Mouse (Mus musculus): ENCODE results near the gene Efcab3. TPM values are rescaled to one million over a fixed set of nuclear protein-coding genes. Genes with fewer than 3 reads are reported as not detected.

Gene Efcab3
- polyA plus RNA-seq, 1 experiment = 0.34 TPM

DNA sequence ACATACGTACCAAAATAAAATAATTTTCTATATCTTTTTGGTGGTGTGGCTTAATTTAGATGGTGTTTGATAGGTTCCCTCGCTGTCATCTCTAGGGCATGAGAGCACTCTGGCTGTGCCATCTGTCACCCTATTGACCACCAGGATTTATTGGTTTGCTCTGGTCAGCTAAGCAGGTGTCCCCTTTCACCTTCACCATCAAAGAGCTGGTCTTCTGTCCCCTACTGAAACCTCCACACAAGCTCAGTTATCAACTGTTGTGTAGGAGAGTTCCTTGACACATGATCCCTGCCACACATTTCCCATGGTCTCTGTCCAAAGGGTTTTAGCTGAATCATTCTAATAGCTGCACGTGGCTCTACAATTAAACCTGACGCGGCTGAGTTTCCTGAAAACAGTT, 77.7 kb downstream of the Efcab3 start:
- no peaks in the 10 kb centered on the region for H3K4me1 ChIP-seq (ENCODE audit: control insufficient read depth, insufficient read depth, low read length)
- no peaks in the 10 kb centered on the region for H3K27me3 ChIP-seq (ENCODE audit: control insufficient read depth, insufficient read depth, low read length)
- no peak for DNase-seq
- WGBS = 92% methylated on average over 5 of the region's 5 CpGs
- no peak overlapping the region for H3K4me3 ChIP-seq (replicated peaks; ENCODE audit: insufficient read depth, low read depth, low read length)
- no peak overlapping the region for H3K27ac ChIP-seq (ENCODE audit: insufficient read depth, low read length)
- TF ChIP-seq CTCF (IDR thresholded peaks at IDR 0.05; ENCODE audit: borderline replicate concordance, insufficient read depth, low read depth, low read length) = no peak
- TF ChIP-seq POLR2A (IDR thresholded peaks at IDR 0.05; ENCODE audit: borderline replicate concordance, insufficient read depth, low read length) = no peak

- Histone ChIP-seq H3K4me3 (replicated peaks; ENCODE audit: insufficient read depth, low read depth, low read length) (no peak overlapping the region), H3K27me3 (ENCODE audit: control insufficient read depth, insufficient read depth, low read length) (no peaks in the 10 kb centered on the region), H3K4me1 (ENCODE audit: control insufficient read depth, insufficient read depth, low read length) (no peaks in the 10 kb centered on the region), H3K27ac (ENCODE audit: insufficient read depth, low read length) (no peak overlapping the region)
- TF ChIP-seq CTCF (IDR thresholded peaks at IDR 0.05; ENCODE audit: borderline replicate concordance, insufficient read depth, low read depth, low read length) (no peak), POLR2A (IDR thresholded peaks at IDR 0.05; ENCODE audit: borderline replicate concordance, insufficient read depth, low read length) (no peak)
- DNase-seq = no peak
Measured at GRCm38 (mm10) chr11:105143564-105143963, 80.2 kb downstream of the Efcab3 start.

DNA sequence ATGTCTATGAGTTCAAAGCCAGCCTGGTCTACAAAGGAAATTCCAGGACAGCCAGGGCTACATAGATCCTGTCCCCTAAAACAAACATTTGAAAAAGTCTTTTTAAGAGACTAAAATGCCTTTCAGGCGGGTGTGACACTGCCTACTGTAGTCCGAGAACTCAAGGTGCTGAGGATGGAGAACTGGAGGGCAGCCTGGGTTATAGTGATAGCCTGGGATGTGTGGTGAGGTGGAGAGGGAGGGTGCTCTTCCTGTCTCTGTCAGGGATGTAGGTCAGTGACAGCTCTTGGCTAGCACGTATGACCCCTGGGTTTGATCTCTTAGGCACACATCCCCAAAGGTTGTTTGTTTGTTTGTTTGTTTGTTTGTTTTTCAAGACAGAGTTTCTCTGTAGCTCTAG, 80.7 kb downstream of the Efcab3 start:
- no peaks in the 10 kb centered on the region for H3K27me3 ChIP-seq (ENCODE audit: control insufficient read depth, insufficient read depth, low read length)
- TF ChIP-seq POLR2A (IDR thresholded peaks at IDR 0.05; ENCODE audit: borderline replicate concordance, insufficient read depth, low read length) = no peak
- no peak for TF ChIP-seq CTCF (IDR thresholded peaks at IDR 0.05; ENCODE audit: borderline replicate concordance, insufficient read depth, low read depth, low read length)
- no peaks in the 10 kb centered on the region for H3K4me1 ChIP-seq (ENCODE audit: control insufficient read depth, insufficient read depth, low read length)
- 88% methylated on average over 3 of the region's 3 CpGs for WGBS
- H3K4me3 ChIP-seq (replicated peaks; ENCODE audit: insufficient read depth, low read depth, low read length) = no peak overlapping the region
- no peak overlapping the region for H3K27ac ChIP-seq (ENCODE audit: insufficient read depth, low read length)
- DNase-seq = no peak

DNA sequence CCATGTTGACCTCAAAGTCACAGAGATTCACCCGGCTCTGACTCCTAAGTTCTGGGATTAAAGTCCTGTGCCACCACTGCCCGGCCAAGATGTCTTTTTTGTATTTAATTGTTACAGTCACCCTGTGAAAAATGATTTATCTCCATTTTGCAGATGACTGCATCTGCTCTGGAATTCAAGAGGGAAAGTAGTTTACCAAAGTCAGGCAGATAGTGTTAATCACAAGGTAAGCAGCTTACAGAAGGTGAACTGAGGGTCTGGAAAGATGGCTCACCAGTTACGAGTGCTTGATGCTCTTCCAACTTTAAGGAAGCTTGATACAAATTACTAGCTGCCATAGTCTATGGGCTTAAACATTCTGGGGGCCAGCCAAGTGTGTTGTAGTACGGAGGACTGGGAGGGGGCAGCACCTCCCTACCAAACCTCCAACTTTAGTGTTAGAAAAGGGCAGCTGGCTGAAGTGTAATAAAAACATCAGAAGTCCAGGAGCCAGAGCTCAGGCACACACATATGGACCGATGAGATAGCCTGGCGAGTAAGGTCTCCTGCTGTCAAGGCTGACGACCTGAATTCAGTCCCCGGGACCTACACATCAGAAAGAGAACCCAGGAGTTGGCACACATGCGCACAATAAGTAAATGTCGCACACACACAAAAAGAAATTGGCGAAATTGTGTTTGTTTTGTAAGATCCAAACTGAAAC, 81.3 kb downstream of the Efcab3 start:
- no peak for TF ChIP-seq CTCF (IDR thresholded peaks at IDR 0.05; ENCODE audit: borderline replicate concordance, insufficient read depth, low read depth, low read length)
- TF ChIP-seq POLR2A (IDR thresholded peaks at IDR 0.05; ENCODE audit: borderline replicate concordance, insufficient read depth, low read length) = no peak
- H3K27me3 ChIP-seq (ENCODE audit: control insufficient read depth, insufficient read depth, low read length) = no peaks in the 10 kb centered on the region
- 71% methylated on average over 11 of the region's 11 CpGs for WGBS
- DNase-seq = no peak
- H3K27ac ChIP-seq (ENCODE audit: insufficient read depth, low read length) = no peak overlapping the region
- no peak overlapping the region for H3K4me3 ChIP-seq (replicated peaks; ENCODE audit: insufficient read depth, low read depth, low read length)
- no peaks in the 10 kb centered on the region for H3K4me1 ChIP-seq (ENCODE audit: control insufficient read depth, insufficient read depth, low read length)

DNA sequence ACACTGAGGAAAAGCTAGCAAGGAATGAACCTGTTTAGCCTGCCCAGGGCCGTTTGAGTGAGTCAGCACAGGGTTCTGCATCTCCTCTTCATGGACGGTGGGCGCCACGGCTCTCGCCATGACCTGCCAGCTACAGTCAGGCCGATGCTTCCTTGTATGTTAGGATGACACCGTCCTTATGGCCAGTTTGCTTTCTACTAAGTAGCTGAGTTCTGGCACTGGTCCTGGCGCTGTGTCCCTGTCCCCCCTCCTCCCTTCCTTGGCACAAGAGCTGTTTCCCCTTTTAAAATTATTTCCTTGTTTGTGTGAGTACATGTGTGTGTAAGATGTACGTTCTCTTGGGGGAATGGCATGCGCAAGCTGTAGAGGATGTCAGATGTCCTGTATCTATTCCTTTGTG, 81.8 kb downstream of the Efcab3 start:
- 66% methylated on average over 10 of the region's 10 CpGs for WGBS
- TF ChIP-seq POLR2A (IDR thresholded peaks at IDR 0.05; ENCODE audit: borderline replicate concordance, insufficient read depth, low read length) = no peak

DNA sequence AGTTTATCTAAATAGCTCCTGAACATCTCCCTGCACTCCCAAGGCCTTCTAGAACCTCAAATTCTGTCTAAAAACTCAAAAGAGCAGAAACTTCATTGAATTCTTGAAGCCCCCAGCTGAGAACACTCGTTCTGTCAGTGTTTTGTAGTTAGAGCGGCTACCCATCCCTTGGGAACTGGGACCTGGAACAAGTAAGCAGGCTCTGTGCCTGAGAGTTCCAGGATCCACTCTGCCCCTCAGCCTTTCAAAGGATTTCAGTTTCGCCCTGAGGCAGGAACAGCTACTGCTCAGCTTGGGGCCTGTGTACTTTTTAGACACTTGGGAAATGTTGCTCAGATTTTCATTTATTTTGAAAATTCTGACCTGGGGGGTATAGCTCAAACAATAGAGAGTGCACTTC, 83.2 kb downstream of the Efcab3 start, which contains the start of gene Gm10842:
TSS of gene Gm10842 (plus strand) at position 301 of the 400 bp plus-strand sequence.
- DNase-seq = no peak
- no peaks in the 10 kb centered on the region for H3K27me3 ChIP-seq (ENCODE audit: control insufficient read depth, insufficient read depth, low read length)
- 43% methylated on average over 3 of the region's 3 CpGs for WGBS

More for the DNA sequence above, 81.8 kb downstream of the Efcab3 start:
- H3K27ac ChIP-seq (ENCODE audit: insufficient read depth, low read length) = no peak overlapping the region
- H3K4me1 ChIP-seq (ENCODE audit: control insufficient read depth, insufficient read depth, low read length) = no peaks in the 10 kb centered on the region
- H3K27me3 ChIP-seq (ENCODE audit: control insufficient read depth, insufficient read depth, low read length) = no peaks in the 10 kb centered on the region
- no peak for DNase-seq
- H3K4me3 ChIP-seq (replicated peaks; ENCODE audit: insufficient read depth, low read depth, low read length) = no peak overlapping the region

DNA sequence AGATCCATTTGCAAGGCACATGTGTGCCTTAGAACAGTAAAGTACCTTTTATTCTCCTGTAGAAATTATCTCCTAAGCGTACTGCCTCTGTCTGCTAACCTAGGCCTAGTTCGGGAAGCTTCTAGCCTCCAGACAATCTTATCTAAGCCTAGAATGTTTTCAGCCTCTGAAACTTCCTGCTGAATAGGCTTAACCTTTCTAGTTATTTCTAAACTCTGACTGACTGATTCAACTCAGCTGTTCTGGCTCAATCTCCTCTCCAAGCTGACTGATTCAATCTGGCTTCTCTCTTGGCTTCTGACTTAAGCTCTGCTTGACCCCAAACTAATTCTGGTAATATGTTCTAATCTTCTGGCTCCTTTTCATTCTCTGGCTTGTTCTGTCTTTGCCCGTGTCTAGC, 86.0 kb downstream of the Efcab3 start:
- Histone ChIP-seq H3K27me3 (ENCODE audit: control insufficient read depth, insufficient read depth, low read length) (no peaks in the 10 kb centered on the region), H3K4me3 (replicated peaks; ENCODE audit: insufficient read depth, low read depth, low read length) (no peak overlapping the region), H3K4me1 (ENCODE audit: control insufficient read depth, insufficient read depth, low read length) (no peaks in the 10 kb centered on the region), H3K27ac (ENCODE audit: insufficient read depth, low read length) (no peak overlapping the region)
- WGBS = 80% methylated on average over 3 of the region's 3 CpGs
- no peak for TF ChIP-seq POLR2A (IDR thresholded peaks at IDR 0.05; ENCODE audit: borderline replicate concordance, insufficient read depth, low read length)
- no peak for TF ChIP-seq CTCF (IDR thresholded peaks at IDR 0.05; ENCODE audit: borderline replicate concordance, insufficient read depth, low read depth, low read length)
- no peak for DNase-seq

More for the DNA sequence above, 83.2 kb downstream of the Efcab3 start, which contains the start of gene Gm10842:
- TF ChIP-seq CTCF (IDR thresholded peaks at IDR 0.05; ENCODE audit: borderline replicate concordance, insufficient read depth, low read depth, low read length) = no peak
- TF ChIP-seq POLR2A (IDR thresholded peaks at IDR 0.05; ENCODE audit: borderline replicate concordance, insufficient read depth, low read length) = no peak
- H3K27ac ChIP-seq (ENCODE audit: insufficient read depth, low read length) = no peak within 1 kb of the TSS
- no peaks in the 10 kb centered on the region for H3K4me1 ChIP-seq (ENCODE audit: control insufficient read depth, insufficient read depth, low read length)
- H3K4me3 ChIP-seq (replicated peaks; ENCODE audit: insufficient read depth, low read depth, low read length) = no peak within 1 kb of the TSS

DNA sequence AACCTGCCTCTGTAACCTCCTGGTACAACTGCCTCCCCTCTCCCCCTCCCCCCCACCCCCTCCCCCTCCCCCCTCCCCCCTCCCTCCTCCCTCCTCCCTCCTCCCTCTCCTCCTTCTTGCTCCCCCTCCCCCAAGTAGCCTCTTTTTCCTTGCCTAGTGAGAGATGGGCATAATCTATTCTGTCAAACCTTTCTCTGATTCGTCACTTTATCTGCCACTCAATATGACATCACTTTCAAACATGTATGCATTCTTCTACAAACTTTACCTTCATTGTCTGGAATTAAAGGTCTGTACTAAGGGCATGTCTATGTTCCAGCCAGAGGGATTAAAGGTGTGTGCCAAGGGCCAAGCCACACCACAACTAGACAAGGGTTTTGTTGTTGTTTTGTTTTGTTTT, 86.4 kb downstream of the Efcab3 start:
- H3K4me3 ChIP-seq (replicated peaks; ENCODE audit: insufficient read depth, low read depth, low read length) = no peak overlapping the region
- H3K27me3 ChIP-seq (ENCODE audit: control insufficient read depth, insufficient read depth, low read length) = no peaks in the 10 kb centered on the region
- no peaks in the 10 kb centered on the region for H3K4me1 ChIP-seq (ENCODE audit: control insufficient read depth, insufficient read depth, low read length)
- no peak for TF ChIP-seq CTCF (IDR thresholded peaks at IDR 0.05; ENCODE audit: borderline replicate concordance, insufficient read depth, low read depth, low read length)
- no peak for TF ChIP-seq POLR2A (IDR thresholded peaks at IDR 0.05; ENCODE audit: borderline replicate concordance, insufficient read depth, low read length)
- no peak for DNase-seq
- 94% methylated on average over 1 of the region's 1 CpGs for WGBS
- no peak overlapping the region for H3K27ac ChIP-seq (ENCODE audit: insufficient read depth, low read length)

Measured in cerebellum, adult 2 months (tissue).